Mouse (Mus musculus) heart, embryonic 16.5 days (tissue): ENCODE data around the gene Stard5. TPM values are rescaled to one million over a fixed set of nuclear protein-coding genes. Genes with fewer than 3 reads are reported as not detected.

ENCODE experiments used
- ATAC-seq: fragments of 200-750 bp; cut with Nextera tagmentation; replicated peaks from 2 replicates; pipeline ENCODE4 v1.8.0; 2017; ENCODE audit warnings: moderate number of reproducible peaks; ENCODE audit not compliant: insufficient read depth, low FRiP score; ENCODE audit errors: extremely low read depth
- H3K27ac ChIP-seq: fragments of 300-500 bp; sonication (generic); 2 replicates; pipeline ENCODE4 v1.5.1; 2014; ENCODE audit warnings: mild to moderate bottlenecking, low read length, control low read depth, moderate library complexity
- H3K27me3 ChIP-seq: fragments of 300-500 bp; sonication (generic); 2 replicates; pipeline ENCODE4 v1.6.1; 2014; ENCODE audit warnings: low read length, mixed read lengths; ENCODE audit not compliant: control insufficient read depth, insufficient read depth
- H3K36me3 ChIP-seq: fragments of 300-500 bp; sonication (generic); 2 replicates; pipeline ENCODE4 v1.6.1; 2014; ENCODE audit not compliant: control insufficient read depth, insufficient read depth
- H3K4me1 ChIP-seq: fragments of 300-500 bp; sonication (generic); 2 replicates; pipeline ENCODE4 v1.6.1; 2014; ENCODE audit warnings: low read length, mixed read lengths; ENCODE audit not compliant: control insufficient read depth, insufficient read depth
- H3K4me2 ChIP-seq: fragments of 300-500 bp; sonication (generic); 2 replicates; pipeline ENCODE4 v1.6.1; 2014; ENCODE audit warnings: low read depth, mild to moderate bottlenecking, control low read depth, low read length
- H3K4me3 ChIP-seq: fragments of 300-500 bp; sonication (generic); 2 replicates; pipeline ENCODE4 v1.5.1; 2014; ENCODE audit warnings: mild to moderate bottlenecking, control low read depth, low read length
- H3K9ac ChIP-seq: fragments of 300-500 bp; sonication (generic); 2 replicates; pipeline ENCODE4 v1.6.1; 2014; ENCODE audit warnings: low read length, control low read depth
- H3K9me3 ChIP-seq: fragments of 300-500 bp; sonication (generic); replicated peaks from 2 replicates; pipeline ENCODE4 v1.6.1; 2016; ENCODE audit warnings: low read length; ENCODE audit not compliant: control insufficient read depth
- WGBS: fragments of 180-500 bp; shearing (Covaris S2); extraction: QIAGEN DNeasy Blood & Tissue Kit; methylation state at CpG from one replicate; pipeline ENCODE4 v1.1.7; 2014; 5-methylcytosine and 5-hydroxymethylcytosine counted together
- polyA plus RNA-seq: library from polyadenylated mRNA; unstranded; fragments of >200 nt; fragmentation: Nextera tagmentation; extraction: Ambion mirVana; gene quantifications from 2 replicates; pipeline ENCODE4 v1.2.1, GENCODE M21; 2015

Stard5 gene
- 33.7 and 35.7 TPM in 2 replicates for polyA plus RNA-seq

- Histone ChIP-seq H3K9ac (peak within 1 kb of the TSS; percentile 94), H3K4me2 (peak within 1 kb of the TSS; percentile 82)
Measured at GRCm38 (mm10) chr7:83631828-83632681, at the start of gene Stard5. Stard5 (plus strand) TSS chr7:83631959.

GRCm38 (mm10) chr7:83584639-83585471 lies 46.9 kb upstream of the Stard5 start, which contains the start of gene Tmc3:
Tmc3 (plus strand) TSS chr7:83584927.
- Histone ChIP-seq H3K27ac (peak within 1 kb of the TSS; percentile 39; the same call in 1 of the 2 replicates), H3K4me1 (peaks cover 6% of the 10 kb centered on the region; the same call in 1 of the 2 replicates), H3K36me3 (no peaks in the 10 kb centered on the region), H3K27me3 (no peaks in the 10 kb centered on the region), H3K4me3 (no peak within 1 kb of the TSS), H3K4me2 (0 out of 2 replicates have a peak within 1 kb of the TSS, but pooled peaks have one; percentile 10), H3K9ac (no peak within 1 kb of the TSS), H3K9me3 (no peaks in the 10 kb centered on the region)
- WGBS, result 24% methylated on average over 11 of the region's 11 CpGs
- ATAC-seq, result peak; percentile 37; the same call in 1 of the 2 replicates

More at GRCm38 (mm10) chr7:83631828-83632681, at the start of gene Stard5:
- Histone ChIP-seq H3K27me3 (no peaks in the 10 kb centered on the region), H3K4me3 (peak within 1 kb of the TSS; percentile 86), H3K27ac (peak within 1 kb of the TSS; percentile 84), H3K36me3 (peaks cover 6% of the 10 kb centered on the region), H3K9me3 (no peaks in the 10 kb centered on the region), H3K4me1 (peaks cover 18% of the 10 kb centered on the region)
- under 1% methylated on average over 35 of the region's 35 CpGs for WGBS
- peak; percentile 99 for ATAC-seq

- no peak for ATAC-seq
Measured at GRCm38 (mm10) chr7:83594056-83594455, 37.7 kb upstream of the Stard5 start.

GRCm38 (mm10) chr7:83597063-83597462 lies 34.7 kb upstream of the Stard5 start:
- Histone ChIP-seq H3K9ac (no peak overlapping the region), H3K36me3 (no peaks in the 10 kb centered on the region), H3K9me3 (no peaks in the 10 kb centered on the region), H3K27ac (no peak overlapping the region), H3K4me3 (no peak overlapping the region), H3K4me1 (no peaks in the 10 kb centered on the region), H3K4me2 (no peak overlapping the region), H3K27me3 (no peaks in the 10 kb centered on the region)
- ATAC-seq, result no peak
- 82% methylated on average over 3 of the region's 3 CpGs for WGBS

More at GRCm38 (mm10) chr7:83594056-83594455, 37.7 kb upstream of the Stard5 start:
- Histone ChIP-seq H3K36me3 (no peaks in the 10 kb centered on the region), H3K27me3 (no peaks in the 10 kb centered on the region), H3K9me3 (no peaks in the 10 kb centered on the region), H3K27ac (no peak overlapping the region), H3K9ac (no peak overlapping the region), H3K4me3 (no peak overlapping the region), H3K4me1 (no peaks in the 10 kb centered on the region), H3K4me2 (no peak overlapping the region)
- whole genome bisulfite sequencing, result 87% methylated on average over 3 of the region's 3 CpGs

GRCm38 (mm10) chr7:83598997-83599912 lies 32.5 kb upstream of the Stard5 start:
- H3K9ac ChIP-seq, result no peak overlapping the region
- no peak for ATAC-seq
- 62% methylated on average over 13 of the region's 13 CpGs for WGBS
- no peak overlapping the region for H3K4me2 ChIP-seq
- H3K4me1 ChIP-seq, result no peaks in the 10 kb centered on the region
- H3K27me3 ChIP-seq, result no peaks in the 10 kb centered on the region
- no peak overlapping the region for H3K4me3 ChIP-seq
- no peaks in the 10 kb centered on the region for H3K36me3 ChIP-seq
- H3K9me3 ChIP-seq, result no peaks in the 10 kb centered on the region
- no peak overlapping the region for H3K27ac ChIP-seq

- H3K9me3 ChIP-seq, result no peaks in the 10 kb centered on the region
- H3K27ac ChIP-seq, result no peak overlapping the region
- H3K4me1 ChIP-seq, result no peaks in the 10 kb centered on the region
- 59% methylated on average over 8 of the region's 8 CpGs for WGBS
- no peak overlapping the region for H3K9ac ChIP-seq
- H3K27me3 ChIP-seq, result no peaks in the 10 kb centered on the region
- no peak for ATAC-seq
- no peak overlapping the region for H3K4me3 ChIP-seq
- H3K36me3 ChIP-seq, result no peaks in the 10 kb centered on the region
- no peak overlapping the region for H3K4me2 ChIP-seq
Measured at GRCm38 (mm10) chr7:83599913-83600286, 31.9 kb upstream of the Stard5 start.

GRCm38 (mm10) chr7:83604180-83604944 lies 27.4 kb upstream of the Stard5 start:
- no peak for ATAC-seq
- WGBS, result 90% methylated on average over 7 of the region's 7 CpGs
- Histone ChIP-seq H3K4me3 (no peak overlapping the region), H3K9me3 (no peaks in the 10 kb centered on the region), H3K9ac (no peak overlapping the region), H3K4me1 (no peaks in the 10 kb centered on the region), H3K36me3 (no peaks in the 10 kb centered on the region), H3K4me2 (no peak overlapping the region), H3K27ac (no peak overlapping the region), H3K27me3 (no peaks in the 10 kb centered on the region)

GRCm38 (mm10) chr7:83606796-83607195 lies 25.0 kb upstream of the Stard5 start:
- 84% methylated on average over 2 of the region's 2 CpGs for WGBS
- Histone ChIP-seq H3K27me3 (no peaks in the 10 kb centered on the region), H3K4me1 (no peaks in the 10 kb centered on the region), H3K27ac (no peak overlapping the region), H3K4me2 (no peak overlapping the region), H3K36me3 (no peaks in the 10 kb centered on the region), H3K4me3 (no peak overlapping the region), H3K9me3 (no peaks in the 10 kb centered on the region), H3K9ac (no peak overlapping the region)
- no peak for ATAC-seq
